Mouse (Mus musculus) layer of hippocampus, postnatal 14 days (tissue): ENCODE measurements around the gene Sh3rf1. TPM values are rescaled to one million over a fixed set of nuclear protein-coding genes. Genes with fewer than 3 reads are reported as not detected.

Experiments
- DNase-seq, 2 experiments: peaks; one replicate each; pipeline ENCODE4 v3.0.0; 2021 to 2022; ENCODE audit warnings: low spot score in 2 of 2, mixed read lengths in 1 of 2
- long read RNA-seq, 2 experiments: library from polyadenylated mRNA; stranded (forward); transcript quantifications; one replicate each; pipeline ENCODE4 v2.0.0; 2021
- total RNA-seq, 2 experiments: library from RNA; stranded (reverse); gene quantifications; 2 replicates each; pipeline ENCODE4 v1.2.3; 2021

Sh3rf1 gene
- 10 to 100 TPM; 74.7 to 78.0 TPM for total RNA-seq
- long read RNA-seq, experiment 1, full-length matches to known transcripts = 10 of 23 reads
- long read RNA-seq, experiment 1, partial matches to known transcripts = 8 of 23 reads
- long read RNA-seq, experiment 1, other reads (novel, unspliced or antisense) = 5 of 23 reads
- long read RNA-seq, experiment 2, full-length matches to known transcripts = 7 of 21 reads
- long read RNA-seq, experiment 2, partial matches to known transcripts = 9 of 21 reads
- long read RNA-seq, experiment 2, other reads (novel, unspliced or antisense) = 5 of 21 reads

DNA sequence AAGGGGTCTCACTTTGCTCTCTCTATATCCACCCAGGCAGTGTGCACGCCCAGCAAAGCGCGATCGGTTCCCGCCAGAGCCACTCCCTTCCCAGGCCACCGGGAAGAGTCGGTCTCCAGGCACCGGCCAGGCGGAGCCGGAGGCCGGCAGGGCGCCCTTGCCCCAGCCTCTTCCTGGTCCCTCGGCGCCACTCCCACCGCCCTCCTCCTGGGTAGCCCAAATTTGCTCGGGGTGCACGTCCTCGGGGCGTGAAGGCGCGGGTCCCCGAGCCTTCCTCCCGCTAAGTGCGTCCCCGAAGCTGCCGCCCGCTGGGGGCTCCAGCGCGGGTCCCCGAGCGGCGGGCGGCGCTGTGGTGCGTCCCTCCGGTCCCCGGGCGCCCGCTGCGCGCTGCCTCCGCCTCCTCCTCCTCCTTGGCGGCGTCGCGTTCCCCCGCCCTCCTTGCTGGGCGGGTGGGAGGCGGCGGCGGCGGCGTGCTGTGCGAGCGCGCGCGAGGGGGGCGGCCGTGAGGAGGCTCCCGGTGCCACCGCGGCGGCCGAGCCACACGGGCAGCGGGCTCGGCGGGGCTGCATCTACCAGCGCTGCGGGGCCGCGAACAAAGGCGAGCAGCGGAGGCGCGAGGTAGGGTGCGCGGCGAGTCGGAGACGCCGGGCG is at the start of gene Sh3rf1:
TSS of gene Sh3rf1 (plus strand) at position 144 of the 651 bp plus-strand sequence.
- peak; percentile 68 to 79 for DNase-seq

DNA sequence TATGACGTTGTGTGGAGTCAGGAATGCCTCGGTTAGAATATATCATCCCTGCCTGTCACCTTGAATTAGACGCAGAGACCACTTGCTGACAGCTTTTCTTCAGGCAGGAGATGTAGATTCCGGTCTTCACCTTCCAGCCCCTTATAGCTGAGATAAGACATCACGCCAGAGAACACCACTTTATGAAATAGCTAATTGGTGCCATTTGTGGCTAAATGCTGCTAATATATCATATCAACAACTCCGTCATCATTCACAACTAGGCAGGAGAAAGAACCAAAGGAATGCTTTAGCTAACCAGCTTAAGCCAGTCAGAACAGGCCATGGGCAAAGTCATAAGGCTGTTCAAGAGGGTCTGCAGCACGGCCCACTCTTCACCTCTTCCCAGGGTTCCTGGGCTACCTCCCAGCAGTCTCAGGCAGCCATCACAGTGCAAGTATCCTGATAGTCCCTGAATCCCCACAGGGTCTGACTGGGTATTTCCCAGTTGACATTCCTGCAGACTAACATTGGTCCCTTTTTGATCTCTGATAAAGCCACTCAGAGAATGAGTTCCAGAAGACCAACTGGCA is 49.7 kb upstream of the Sh3rf1 start:
- no peak for DNase-seq

DNA sequence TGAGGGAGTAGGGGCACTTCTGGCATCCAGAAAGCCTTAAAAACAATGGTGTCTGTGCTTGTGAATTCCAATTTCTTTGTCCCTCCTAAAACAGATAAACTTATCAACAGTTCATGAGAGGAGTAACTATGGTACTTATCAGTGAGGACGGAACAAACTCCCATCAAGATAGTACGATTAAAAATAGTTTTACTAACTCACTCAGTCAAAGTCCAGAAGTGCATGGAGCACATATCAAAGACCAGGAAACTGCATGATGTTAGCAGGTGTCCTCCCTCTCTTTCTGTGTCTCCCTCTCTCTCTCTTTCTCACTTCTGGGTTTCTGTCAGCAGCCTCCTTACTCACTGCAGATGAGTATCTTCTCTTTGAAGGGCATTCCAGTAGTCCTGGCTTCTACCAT is 47.8 kb upstream of the Sh3rf1 start:
- no peak for DNase-seq

DNA sequence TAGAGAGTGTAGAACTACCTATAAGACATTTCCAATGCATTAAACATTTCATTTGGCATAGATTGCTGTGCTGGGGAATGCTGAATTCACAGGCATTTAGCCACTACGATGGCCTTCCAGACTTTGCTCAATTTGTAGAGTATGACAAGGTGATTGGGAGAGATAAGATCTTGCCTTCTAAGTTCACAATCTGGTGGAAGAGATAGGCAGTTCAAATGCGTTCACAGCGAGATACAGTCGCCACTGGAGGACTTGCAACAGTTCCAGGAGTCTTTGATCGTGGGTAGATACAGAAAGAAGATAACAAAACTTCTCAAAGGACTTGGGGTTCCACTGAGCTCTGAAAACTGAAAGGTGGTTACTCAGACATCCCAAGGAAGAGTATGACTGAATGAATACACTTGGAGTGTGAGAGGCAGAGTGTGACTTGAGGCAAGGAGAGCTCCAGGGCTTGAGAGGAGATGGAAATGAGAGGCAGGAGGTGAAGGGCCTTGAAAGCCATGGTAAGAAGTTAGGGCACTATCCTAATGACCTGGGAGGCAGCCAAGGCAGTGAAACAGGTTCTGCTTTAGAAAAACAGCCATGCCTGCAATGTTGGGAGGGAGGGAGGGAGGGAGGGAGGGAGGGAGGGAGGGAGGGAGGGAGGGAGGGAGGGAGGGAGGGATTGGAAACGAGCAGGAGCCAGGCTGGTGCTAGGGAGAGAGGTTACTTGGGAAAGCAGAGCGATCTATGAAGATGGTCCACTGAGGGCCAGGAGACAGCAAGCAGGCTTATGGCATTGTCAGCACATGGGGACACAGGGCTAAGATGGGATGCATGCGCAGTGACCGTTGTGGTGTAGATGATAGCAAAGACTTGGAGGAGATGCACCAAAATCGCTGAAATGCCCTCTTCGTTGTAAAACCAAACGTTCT is 45.7 kb upstream of the Sh3rf1 start:
- no peak for DNase-seq

DNA sequence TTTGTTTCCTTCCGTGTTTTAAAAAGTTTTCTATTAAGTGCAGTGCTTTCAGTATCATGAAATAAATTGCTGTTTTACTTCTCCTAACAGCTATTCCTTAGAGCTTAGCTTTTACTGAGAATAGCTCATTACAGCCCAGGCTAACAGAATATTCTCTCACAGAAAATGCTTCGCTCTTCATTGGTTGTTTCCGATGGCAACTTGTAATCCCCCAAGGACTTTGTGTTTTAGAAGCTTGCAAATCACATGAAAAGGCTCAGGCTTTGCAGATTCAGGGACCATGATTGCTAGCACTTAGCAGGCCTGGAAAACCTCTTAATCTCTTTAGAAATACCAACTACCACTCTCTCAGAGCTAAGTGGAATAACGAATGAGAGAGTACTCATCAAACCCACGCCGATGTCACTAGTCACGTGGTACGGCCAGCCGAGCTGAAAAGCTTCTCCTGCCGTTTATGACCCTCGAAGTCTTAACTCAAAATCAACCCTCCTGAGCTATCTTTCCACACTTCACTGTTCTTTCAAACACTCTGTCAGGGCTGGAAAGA is 45.0 kb upstream of the Sh3rf1 start:
- DNase-seq = peak in 1 of 2 experiments; percentile 1

DNA sequence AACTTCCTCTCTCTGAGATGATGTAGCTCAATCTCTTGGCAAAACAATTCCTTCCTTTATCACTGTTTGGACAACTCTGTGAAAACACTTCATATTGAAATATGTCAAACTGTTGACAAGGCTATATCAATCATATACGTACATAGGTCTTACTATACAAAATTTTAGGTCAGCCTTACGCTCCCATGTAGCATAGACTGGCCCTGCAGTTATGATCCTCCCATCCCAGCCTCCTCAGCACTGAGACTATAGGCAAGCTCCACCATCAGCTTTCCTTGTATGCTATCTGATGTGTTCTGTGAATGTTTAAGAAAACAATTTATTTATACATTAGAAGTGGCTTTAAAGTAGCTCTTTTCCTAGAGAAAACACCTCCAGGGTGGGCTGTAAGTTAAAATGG is 42.1 kb upstream of the Sh3rf1 start:
- DNase-seq = no peak

DNA sequence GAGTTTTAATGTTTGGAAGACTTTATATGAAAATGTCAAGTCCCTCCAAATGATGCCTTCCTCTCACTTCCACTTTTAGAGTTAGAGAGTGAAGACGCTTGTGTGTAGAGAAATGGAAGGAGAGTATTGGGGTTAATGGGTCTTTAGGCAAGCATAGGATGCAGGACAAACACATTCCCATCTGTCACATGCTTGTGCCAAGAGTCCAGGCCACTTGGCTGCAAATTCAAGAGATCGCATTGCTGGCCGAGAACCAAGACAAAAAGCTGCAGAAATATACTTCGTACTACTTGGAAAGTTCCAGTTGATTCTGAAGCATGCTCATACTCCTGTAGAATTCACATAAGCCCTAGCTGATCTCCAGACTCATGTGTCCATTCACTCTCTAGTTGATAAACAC is 41.7 kb upstream of the Sh3rf1 start:
- DNase-seq = no peak

DNA sequence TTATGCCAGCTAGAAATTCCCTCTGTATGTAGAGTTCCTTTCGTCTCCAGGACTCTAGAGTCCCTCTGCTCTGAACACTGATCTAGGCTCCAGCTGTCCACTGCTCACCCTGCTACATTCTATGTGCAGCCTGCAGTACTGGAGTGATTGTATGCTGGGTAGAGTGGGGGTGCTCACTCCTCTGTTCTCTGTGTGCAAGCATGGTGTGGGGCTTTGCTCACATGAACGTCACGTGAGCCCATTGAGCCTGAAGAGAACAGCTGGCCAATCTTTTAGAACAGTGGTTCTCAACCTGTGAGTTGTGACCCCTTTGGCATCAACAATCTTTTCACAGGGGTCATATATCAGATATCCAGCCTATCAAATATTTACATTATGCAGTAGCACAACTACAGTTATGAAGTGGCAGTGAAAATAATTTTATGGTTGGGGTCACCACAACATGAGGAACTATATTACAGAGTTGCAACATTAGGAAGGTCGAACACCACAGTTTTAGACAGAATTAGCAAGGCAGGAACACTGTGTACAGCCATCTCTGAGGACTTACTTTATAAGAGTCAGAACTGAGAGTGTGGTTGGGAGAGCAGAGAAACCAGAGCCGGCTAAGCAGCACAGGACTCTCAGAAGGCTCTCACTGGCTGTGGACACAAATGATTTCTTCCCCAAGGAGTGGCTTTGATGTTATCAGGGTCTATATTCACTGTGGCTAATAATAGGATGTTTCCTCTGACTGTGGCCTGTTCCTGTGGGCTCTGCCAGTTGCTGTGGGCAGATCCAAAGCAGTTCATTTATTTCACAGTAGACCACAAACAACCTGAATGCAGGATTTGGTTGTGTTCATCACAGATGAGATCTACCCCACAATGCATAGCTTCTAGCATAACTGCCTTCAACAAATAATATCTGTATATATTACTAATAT is 38.1 kb upstream of the Sh3rf1 start:
- no peak for DNase-seq

DNA sequence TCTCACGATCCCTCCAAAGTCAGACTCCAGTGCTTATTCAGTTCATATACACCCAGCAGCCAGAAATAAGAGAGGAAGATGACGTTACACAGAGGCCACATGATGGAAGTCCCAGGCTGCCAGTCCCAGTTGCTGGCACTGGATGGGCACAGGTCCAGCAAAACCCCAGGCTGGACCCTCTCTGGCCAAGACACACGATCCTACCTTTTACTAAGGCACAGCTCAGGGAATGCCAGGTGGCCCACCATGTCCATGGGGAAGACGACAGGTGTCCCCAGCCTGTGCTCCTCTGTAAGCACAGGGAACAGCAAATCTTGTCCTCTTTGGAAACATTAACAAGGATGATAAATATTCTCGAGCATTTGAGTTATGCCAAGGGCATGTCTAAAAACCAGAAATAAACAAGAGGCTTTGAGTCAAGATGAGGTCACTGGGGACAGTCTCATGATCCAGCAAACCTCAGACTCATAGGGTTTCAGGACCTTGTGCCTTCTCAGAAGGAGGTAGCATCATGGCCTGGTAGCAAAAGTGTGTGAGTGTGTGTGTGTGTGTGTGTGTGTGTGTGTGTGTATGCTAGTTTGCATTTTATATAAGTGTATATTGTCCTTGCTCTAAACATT is 29.3 kb upstream of the Sh3rf1 start:
- no peak for DNase-seq

DNA sequence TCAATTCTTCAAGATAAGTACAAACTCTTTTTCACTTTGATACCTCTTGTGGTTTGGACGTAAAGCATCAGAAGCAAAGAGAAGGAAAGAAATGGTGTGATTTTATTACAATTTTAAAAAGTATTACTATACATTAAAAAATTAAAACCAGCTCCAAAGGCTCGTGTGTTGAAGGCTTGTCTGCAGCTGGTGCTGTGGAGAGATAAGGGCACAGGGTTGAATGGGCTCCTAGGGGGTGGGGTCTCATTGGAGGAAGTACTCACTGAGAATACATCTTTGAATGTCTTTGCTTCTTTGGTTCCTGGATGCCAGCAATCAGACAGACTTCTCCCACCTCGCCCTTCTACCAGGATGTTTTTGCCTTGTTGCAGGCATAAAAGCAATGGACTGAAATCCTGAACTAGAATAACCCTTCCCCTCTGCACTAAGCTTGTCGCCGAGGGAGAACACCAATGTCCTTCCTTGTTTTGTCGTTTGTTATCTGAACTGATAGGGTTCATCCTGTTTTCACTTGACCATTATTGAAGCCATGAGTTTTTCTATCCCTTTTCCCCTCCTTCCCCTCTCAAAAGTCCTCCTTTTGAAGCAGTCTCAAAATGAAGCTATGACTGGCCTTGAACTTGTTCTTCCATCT is 23.3 kb upstream of the Sh3rf1 start:
- DNase-seq = no peak

DNA sequence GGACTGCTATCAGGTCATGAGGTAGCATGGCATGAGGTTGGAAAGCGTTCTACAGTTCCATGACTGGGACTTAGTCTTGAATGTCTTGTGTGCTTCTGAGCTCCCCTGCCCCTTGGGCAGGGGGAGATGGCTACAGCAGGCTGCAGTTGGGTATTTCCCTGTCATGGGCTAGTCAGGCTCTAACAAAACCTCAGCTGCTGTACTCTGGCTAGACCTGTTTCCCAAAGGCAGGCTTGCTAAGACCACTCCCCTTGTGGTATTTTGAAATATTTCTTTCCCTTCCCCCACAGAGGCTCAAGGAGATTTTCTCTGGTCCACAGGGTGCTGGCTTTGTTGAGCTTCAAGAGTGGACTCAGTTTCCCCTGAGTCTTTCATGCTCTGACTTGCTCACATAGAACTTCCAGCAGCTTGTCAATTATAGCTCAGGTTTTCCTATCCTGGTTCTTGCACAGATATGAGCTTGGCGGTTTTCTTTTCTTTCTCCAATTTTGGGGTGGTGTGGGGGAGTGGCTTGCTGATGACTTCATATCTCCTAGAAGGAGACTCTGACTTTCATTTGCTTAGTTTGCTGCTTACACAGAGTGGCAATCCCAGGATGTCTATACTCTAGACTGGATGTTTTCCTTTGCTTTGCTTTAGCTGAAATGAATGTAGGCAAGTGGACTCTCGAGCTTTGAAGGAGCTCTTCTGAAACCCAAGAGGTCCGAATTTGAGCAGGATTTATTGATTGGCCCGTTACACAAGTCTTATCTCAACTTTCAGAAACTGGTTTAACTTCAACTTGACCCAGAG is 20.4 kb upstream of the Sh3rf1 start:
- DNase-seq = no peak

DNA sequence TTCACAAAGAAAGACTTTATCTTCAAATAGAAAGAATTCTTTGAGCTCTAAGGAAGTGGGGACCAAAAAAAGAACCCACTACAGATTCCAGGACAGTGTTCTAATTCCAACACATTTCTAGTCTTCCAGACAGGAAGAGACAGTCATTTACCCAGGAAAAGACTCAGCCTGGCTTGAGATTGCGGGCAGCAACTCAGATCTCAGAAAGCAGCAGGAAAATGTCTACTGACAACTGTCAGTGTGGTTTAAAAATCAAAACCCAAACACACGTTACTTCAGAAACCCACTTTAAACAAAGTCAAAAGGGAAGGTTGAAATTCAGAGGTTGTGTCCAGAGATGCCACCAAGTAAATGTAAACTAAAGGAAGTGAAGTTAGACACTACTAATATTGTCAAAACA is 16.8 kb upstream of the Sh3rf1 start:
- no peak for DNase-seq

DNA sequence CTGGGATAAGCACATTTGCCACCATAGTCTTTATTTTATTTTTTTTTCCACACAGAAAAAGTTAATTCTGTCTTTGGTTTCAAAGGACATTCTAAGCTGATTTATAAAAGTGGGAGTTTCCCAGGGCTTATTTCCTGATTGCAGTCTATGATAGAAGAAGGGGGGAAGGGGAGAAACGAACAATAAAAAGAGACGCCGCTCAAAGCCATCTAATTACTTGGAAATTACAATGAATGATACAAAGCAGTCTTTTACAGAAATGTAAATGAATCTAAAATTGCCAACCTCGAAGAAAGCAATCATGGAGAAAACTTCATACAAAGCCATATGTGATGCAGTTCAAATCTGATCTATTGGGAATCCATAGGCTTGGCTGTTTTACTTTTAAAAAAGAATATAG is 16.0 kb upstream of the Sh3rf1 start:
- no peak for DNase-seq

DNA sequence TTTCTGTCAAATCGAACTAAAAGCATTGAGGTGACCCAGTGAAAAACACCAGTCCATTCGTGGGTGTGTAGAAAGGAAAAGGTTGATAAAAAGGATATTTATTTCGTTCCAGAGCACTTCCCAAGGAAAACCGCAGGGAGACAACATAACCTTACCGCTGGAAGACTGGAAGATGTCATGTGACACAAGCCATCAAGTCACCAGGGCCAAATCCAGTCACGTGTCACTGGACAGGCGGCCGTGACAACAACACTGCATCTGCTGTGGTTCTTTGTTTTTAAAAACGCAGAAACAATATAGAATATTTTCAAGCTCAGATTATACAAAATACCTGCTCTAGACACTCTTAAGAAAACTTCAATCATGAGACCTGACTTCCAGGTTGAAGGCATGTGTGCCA is 15.0 kb upstream of the Sh3rf1 start:
- no peak for DNase-seq

DNA sequence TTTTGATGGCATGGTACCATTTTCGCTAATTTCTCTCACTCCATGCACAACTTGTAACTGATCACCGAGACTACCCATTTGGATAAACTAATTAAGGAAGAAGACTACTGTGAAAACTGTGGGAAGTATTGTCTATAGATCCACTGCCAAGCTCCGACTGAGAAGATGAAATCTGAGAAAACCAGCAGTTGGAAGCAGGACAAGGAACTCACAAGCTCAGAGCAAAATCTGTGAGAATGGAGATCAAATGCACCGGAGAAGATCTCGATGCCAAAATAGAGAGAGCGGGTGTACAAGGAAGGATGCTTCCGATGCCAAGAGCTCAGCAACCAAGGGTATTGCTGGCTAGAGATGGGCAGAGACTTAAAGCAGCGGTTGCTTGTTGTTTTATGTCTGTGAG is 12.8 kb upstream of the Sh3rf1 start:
- DNase-seq = no peak

DNA sequence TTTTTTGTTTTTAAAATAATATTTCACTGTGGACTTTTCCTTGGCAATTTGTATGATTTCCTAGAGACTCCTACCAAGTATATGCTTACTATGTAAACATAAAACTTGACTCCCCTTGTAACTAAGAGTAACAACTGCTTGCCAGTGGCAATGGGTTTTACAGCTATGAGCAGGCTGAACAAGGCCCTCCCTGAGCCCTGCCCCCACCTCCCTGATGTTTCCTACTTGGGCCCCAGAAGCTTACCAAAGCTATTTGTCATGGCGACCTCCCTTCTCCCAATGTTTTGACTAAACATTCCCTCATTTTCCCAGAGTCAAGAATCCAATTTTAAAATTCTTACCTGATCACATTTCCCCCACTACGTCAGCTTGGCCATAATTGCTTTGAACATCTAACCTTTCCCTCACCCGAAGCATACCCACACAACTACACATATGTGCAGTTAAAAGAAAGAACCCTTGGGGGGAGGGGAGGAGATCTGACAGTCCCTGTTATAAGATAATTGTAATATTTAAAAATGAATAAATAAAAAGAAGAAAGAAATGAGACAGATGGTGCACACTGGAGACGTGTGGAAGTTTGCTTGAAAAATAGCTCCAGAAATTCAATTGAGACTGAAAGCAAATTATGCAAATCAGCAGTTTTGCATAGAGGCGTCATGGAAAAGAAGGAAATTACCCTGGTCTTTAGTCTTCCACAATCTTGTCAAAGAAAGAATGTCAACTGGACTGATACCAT is 8.4 kb upstream of the Sh3rf1 start:
- DNase-seq = no peak

DNA sequence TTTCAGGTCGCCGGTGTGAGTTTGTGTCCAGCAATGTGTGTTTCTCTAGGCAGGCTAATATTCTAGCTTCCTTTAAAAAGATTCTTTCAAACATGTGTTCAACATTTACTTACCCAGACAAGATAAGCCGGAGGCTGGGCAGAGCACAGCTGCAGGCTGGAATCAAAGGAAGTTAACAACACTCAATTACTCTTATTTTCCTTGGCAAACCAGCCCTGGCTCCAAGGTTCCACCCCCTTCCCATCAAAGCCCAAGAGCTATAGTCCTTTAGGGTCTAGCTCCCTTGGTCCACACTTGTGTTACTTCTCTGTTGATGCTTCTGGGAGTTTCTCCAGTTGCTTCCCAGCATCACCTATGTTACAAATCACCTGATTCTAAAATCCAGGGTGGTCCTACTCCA is 6.7 kb upstream of the Sh3rf1 start:
- no peak for DNase-seq

DNA sequence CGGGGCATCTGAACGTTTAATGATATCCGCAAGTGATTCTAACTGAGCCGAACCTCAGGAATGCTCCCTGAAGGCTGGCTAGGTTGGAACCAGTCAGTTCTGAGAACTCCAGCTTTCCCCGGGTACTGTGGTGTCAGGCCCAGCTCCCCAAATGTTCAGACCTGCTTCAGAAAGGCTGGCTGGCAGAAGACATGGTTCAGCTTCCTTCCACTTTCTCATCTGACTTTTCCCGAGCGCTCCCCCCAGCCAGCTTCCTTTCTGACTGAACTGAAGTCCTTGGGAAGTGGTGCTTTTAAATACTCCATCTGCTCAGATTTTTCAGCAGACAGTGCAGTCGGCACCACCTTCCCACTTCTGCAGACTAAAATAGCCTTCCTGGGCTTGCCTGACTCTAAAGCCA is 6.2 kb upstream of the Sh3rf1 start:
- no peak for DNase-seq
